Mouse (Mus musculus): Measurements from ENCODE around the gene Gstm5.
"Not testable (repeated sequence)": the region's sequence is repeated elsewhere in the genome, so short reads cannot be mapped to it uniquely, and the experiment has no call there.

Gene Gstm5

GRCm38 (mm10) chr3:107895720-107896569 lies at the start of gene Gstm5:
Gene Gstm5, plus strand, starts transcription at chr3:107895821.
- DNase-seq (ENCODE audit: low spot score), result peak; percentile 82

GRCm38 (mm10) chr3:107846175-107846574 lies 49.4 kb upstream of the Gstm5 start:
- no peak for DNase-seq (ENCODE audit: low spot score)

- DNase-seq (ENCODE audit: low spot score), result no peak
Measured at GRCm38 (mm10) chr3:107846835-107847234, 48.8 kb upstream of the Gstm5 start.

DNA sequence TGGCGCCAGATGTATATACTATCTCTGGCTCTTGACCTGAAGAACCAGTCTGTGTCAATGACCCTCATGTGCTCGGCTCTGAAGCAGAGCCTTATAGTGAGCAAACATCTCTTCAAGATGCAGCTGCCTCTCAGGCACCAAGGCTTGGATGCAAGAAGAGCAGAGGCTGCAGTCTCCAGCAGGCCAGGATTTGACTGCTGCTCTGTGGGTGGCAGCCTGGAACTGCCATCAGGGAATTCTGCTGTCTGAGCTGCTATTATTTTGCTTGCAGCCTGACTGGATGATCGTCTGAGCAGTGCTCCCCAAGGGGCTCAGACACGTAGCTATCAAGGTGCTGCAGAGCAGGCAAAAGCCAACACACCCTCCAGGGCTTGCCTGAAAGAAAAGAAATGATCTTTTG lies 47.5 kb upstream of the Gstm5 start:
- DNase-seq (ENCODE audit: low spot score), result no peak

DNA sequence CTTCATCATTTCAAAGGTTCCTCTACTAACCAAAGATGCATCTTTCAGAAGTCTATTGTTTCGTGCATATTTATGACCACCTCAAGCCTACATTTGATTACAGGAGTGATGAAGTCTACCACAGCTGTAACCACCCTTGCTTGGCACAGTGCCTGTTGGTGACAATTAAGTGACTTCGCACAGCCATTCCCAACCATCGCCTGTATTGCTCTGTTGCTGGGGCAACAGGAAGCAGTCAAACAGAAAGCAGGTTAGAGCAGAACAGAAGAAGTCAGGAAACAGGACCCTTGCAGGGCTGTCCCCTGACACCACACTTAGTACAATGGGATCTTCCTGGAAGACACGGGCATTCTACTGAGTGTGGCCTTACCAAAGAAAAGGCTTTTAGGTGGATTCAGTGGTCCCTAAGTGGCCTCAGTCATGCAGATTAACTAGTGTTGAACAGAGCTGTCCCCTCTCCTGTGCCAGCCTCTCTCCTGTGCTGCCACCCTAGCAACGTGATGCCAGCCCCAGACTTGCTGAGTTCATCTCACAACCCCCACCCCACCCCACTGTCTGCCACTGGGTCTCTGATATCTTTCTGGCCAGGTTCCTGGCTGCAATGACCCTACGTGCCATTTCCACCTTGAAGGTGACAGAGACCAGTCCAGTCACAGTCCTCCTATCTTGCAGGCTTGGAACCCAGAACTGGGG lies 46.5 kb upstream of the Gstm5 start:
- no peak for DNase-seq (ENCODE audit: low spot score)

- no peak for DNase-seq (ENCODE audit: low spot score)
Measured at GRCm38 (mm10) chr3:107849693-107850031, 46.0 kb upstream of the Gstm5 start.

GRCm38 (mm10) chr3:107850418-107851031 lies 45.1 kb upstream of the Gstm5 start:
- peak; percentile 55 for DNase-seq (ENCODE audit: low spot score)

- DNase-seq (ENCODE audit: low spot score), result no peak
Measured at GRCm38 (mm10) chr3:107852786-107853185, 42.8 kb upstream of the Gstm5 start.

DNA sequence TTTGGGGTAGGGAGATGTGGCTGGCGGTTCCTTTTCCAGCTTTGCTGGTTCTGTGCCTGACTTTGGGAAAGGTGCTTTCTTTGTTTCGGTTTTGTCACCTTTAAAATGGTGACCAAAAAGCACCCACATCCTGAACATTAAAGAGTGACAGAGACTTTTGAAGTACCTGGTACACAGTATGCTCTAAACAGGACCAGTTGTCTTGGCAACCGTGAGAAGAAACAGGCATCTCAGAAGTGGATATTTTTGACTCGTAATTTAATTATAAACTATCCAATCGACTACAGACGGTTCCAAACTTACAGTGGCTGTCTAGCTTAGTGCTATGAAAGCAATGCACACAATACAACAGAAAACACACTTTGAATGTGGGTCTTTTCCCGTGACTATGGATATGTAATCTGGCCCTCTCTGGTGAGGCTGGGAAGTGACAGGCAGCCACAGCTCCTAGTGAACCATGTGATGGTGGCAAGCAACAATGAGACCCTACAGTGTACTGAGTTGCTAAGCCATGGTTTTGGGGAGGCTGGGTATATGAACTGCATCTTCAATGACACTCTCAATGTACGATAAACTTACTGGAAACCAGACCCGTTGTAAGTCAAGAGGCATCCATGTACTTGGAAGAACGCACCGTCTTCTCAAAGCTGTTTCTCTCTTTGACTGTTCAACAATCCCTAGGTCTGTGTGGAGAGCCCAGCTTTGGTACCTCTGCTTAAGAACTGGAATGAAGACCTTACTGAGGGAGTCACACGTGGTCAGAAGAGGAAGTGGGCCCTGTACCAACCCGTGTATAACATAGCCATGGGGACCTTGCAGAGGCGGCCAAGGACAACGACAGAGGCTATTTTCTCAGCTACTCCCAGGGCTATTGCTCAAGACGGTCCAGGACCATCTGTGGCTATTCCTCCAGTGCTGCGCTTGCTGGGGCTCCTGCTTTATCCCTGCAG lies 42.1 kb upstream of the Gstm5 start:
- DNase-seq (ENCODE audit: low spot score), result no peak

- no peak for DNase-seq (ENCODE audit: low spot score)
Measured at GRCm38 (mm10) chr3:107855368-107855767, 40.3 kb upstream of the Gstm5 start.

GRCm38 (mm10) chr3:107857646-107858045 lies 38.0 kb upstream of the Gstm5 start:
- no peak for DNase-seq (ENCODE audit: low spot score)

- DNase-seq (ENCODE audit: low spot score), result not testable (repeated sequence)
Measured at GRCm38 (mm10) chr3:107861483-107861882, 34.1 kb upstream of the Gstm5 start.

- DNase-seq (ENCODE audit: low spot score), result no peak
Measured at GRCm38 (mm10) chr3:107862471-107862870, 33.1 kb upstream of the Gstm5 start.

- no peak for DNase-seq (ENCODE audit: low spot score)
Measured at GRCm38 (mm10) chr3:107863471-107863870, 32.1 kb upstream of the Gstm5 start.

DNA sequence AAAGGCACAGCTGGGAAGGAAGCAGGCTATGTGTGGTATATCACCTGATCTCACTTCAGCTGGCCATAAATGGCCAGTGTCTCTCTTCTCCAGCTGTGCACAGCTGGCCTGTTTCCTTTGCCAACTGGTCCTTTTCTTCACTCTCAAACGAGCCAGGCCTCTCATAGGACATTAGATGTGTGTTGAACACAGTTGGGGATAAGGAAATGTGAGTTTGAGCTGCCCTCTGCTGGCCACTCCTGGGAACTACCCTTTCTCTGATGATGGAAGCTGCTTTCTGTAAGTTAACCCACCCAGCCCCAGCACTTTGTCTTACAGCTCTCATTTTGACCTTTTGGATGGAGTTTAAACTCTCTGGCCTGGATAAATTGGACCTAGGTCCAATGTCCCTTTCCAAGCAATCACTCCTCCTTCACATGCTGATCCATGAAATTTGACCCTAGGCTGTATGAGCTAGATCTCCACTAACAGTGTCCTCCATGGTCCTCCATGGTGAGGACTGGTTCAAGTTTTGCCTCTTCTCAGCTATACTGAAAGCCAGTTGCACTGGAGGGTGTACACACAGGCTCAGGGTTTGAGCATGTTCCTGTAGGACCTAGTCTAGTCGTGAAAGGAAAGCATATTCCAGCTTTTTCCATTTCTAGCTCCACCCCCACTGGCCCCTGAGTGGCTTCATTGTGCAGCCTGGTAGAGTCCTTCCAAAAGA lies 31.6 kb upstream of the Gstm5 start:
- DNase-seq (ENCODE audit: low spot score), result peak; percentile 77

GRCm38 (mm10) chr3:107865364-107866091 lies 30.1 kb upstream of the Gstm5 start:
- DNase-seq (ENCODE audit: low spot score), result no peak

- DNase-seq (ENCODE audit: low spot score), result peak; percentile 87
Measured at GRCm38 (mm10) chr3:107867086-107867485, 28.5 kb upstream of the Gstm5 start.

DNA sequence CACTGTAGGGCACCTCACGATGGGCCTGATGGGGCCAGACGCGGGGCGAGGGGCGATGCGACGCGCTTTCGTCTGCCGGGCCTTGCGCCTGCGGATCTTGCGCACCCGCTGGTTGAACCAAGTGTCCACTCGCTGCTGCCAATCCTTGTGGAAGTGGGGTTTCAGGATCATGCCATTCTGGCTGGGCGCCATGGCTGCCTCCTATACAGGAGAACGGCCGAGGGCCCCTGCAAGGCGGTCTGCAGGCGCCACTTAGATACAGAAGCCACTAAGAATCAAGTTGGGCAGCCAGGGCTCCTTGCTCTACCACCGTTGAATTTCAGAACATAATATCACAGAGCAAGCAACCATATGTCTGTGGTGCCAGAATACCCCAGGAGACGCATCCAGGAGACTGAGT lies 27.2 kb upstream of the Gstm5 start:
- DNase-seq (ENCODE audit: low spot score), result no peak

GRCm38 (mm10) chr3:107869097-107869496 lies 26.5 kb upstream of the Gstm5 start:
- DNase-seq (ENCODE audit: low spot score), result no peak

DNA sequence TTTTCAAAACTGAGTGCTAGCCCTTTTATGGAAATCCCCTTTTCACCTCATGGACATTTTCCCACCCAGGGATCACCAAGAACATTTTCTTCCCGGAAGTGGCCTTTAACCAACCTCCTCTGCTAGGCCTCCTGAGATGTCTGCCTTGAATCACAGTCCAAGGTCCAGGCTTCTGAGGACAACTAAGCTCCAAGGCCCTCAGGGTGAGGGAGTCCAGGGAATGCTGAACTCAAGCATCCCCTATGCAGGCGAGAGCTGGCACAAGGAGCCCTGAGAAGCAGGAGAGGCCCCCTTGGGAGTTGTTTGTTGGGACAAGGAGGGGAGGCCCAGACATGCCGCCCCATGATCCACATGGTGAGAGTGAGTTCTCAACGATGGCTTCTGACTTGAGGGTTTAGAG lies 25.7 kb upstream of the Gstm5 start:
- DNase-seq (ENCODE audit: low spot score), result peak; percentile 58
